Comparison of ENCODE assay signal across 7 mouse cellular contexts in genomic region chr4:86930636-86931456, GRCm38 (mm10). TPM values are rescaled to one million over a fixed set of nuclear protein-coding genes. Genes with fewer than 3 reads are reported as not detected.
DNase-seq lines count a peak whose midpoint lies in the region; ATAC-seq lines count a peak whose summit lies in the region.

No protein-coding gene starts in this region.

- peak overlapping the region; percentile 70 for H3K4me2 ChIP-seq in liver, embryonic 12.5 days
- H3K4me2 ChIP-seq in neural tube, embryonic 15.5 days: peak overlapping the region; percentile 74

- WGBS in liver, embryonic 12.5 days (ENCODE audit: insufficient replicate concordance): 10% methylated on average over 33 of the region's 33 CpGs
- 6% methylated on average over 33 of the region's 33 CpGs for WGBS in neural tube, embryonic 15.5 days

- peak overlapping the region; percentile 58 for H3K9ac ChIP-seq in liver, embryonic 12.5 days
- H3K9ac ChIP-seq in neural tube, embryonic 15.5 days (replicated peaks): peak overlapping the region; percentile 54

- peak; percentile 54 to 60 for DNase-seq in cerebellum, postnatal 25 days
- DNase-seq in frontal cortex, postnatal 36 days (ENCODE audit: low spot score in 2 of 2): peak; percentile 44 to 46
- DNase-seq in kidney, postnatal 14 days: peak; percentile 46

- peak; percentile 53 for ATAC-seq in liver, embryonic 12.5 days
- peak; percentile 83 for ATAC-seq in neural tube, embryonic 15.5 days (ENCODE audit: low FRiP score)
- ATAC-seq in monocyte, adult 5-6 weeks (replicated peaks; ENCODE audit: insufficient number of reproducible peaks, low FRiP score, low TSS enrichment, poor library complexity, severe bottlenecking): no peak

- H3K9me3 ChIP-seq in liver, embryonic 12.5 days (replicated peaks): no peaks in the 10 kb centered on the region
- no peaks in the 10 kb centered on the region for H3K9me3 ChIP-seq in neural tube, embryonic 15.5 days (replicated peaks)

- peaks cover 8% of the 10 kb centered on the region; the same call in 1 of the 2 replicates for H3K27me3 ChIP-seq in liver, embryonic 12.5 days (replicated peaks)
- no peaks in the 10 kb centered on the region for H3K27me3 ChIP-seq in neural tube, embryonic 15.5 days (replicated peaks)

- H3K4me3 ChIP-seq in brown adipose tissue, adult 24 weeks (ENCODE audit: insufficient read depth, low read depth, low read length): peak overlapping the region; percentile 54
- peak overlapping the region; percentile 55 for H3K4me3 ChIP-seq in liver, embryonic 12.5 days
- peak overlapping the region; percentile 48 for H3K4me3 ChIP-seq in neural tube, embryonic 15.5 days (replicated peaks)

- H3K36me3 ChIP-seq in liver, embryonic 12.5 days: no peaks in the 10 kb centered on the region
- peaks cover 3% of the 10 kb centered on the region; the same call in 1 of the 2 replicates for H3K36me3 ChIP-seq in neural tube, embryonic 15.5 days

- no peak overlapping the region for H3K27ac ChIP-seq in brown adipose tissue, adult 24 weeks (replicated peaks; ENCODE audit: low read depth, low read length)
- no peak overlapping the region for H3K27ac ChIP-seq in liver, embryonic 12.5 days
- peak overlapping the region; percentile 79 for H3K27ac ChIP-seq in neural tube, embryonic 15.5 days (replicated peaks)

- no peaks in the 10 kb centered on the region; the same call in 1 of the 2 replicates for H3K4me1 ChIP-seq in brown adipose tissue, adult 24 weeks (ENCODE audit: control insufficient read depth, insufficient read depth, insufficient read length, low read length)
- H3K4me1 ChIP-seq in liver, embryonic 12.5 days: peaks cover 4% of the 10 kb centered on the region; the same call in 1 of the 2 replicates
- peaks cover 4% of the 10 kb centered on the region; the same call in 1 of the 2 replicates for H3K4me1 ChIP-seq in neural tube, embryonic 15.5 days

RNA-seq across cellular contexts. Expression of gene Acer2, which starts 56.6 kb away (rescaled TPM):
- 17.6 and 26.8 TPM in 2 replicates for polyA plus RNA-seq in brown adipose tissue, adult 24 weeks (2012; ENCODE audit: insufficient read depth, insufficient read length, missing spikeins)
- polyA plus RNA-seq in liver, embryonic 12.5 days (2016; fragmentation: Nextera tagmentation; extraction: Ambion mirVana): 8.1 and 8.4 TPM in 2 replicates
- polyA plus RNA-seq in neural tube, embryonic 15.5 days (2015; fragmentation: Nextera tagmentation; extraction: Ambion mirVana): 18.1 and 18.7 TPM in 2 replicates
- total RNA-seq in monocyte, adult 5-6 weeks (2017): 0.64 to 5.0 TPM (median 1.8 TPM) in 3 replicates
